Mouse (Mus musculus): Measurements from ENCODE around the gene Gm6899.

Gene Gm6899

GRCm38 (mm10) chr11:26593061-26594059 lies at the start of gene Gm6899, which contains the start of gene Vrk2:
Gene Gm6899 (plus strand): TSS chr11:26593241.
Gene Vrk2 (minus strand): TSS chr11:26593999.
- peak; percentile 72 to 81 for DNase-seq

DNA sequence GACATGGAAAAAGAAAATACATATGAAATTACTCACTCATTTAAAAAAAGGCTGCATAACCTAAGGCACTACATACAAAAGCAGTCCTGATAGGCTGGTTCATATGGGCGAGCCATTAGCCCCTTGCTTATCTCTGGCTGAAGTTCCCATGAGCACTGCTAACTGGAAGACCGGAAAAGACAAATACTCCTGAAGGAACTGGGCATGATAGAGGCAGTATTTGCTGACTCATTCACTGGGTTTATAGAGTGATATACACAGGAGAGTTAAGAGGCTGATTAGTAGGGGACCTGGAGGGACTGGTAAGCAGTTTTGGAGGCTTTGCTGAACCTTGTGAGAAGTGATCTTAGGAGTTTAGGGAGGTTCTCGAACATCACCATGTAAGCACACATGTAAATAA lies 41.5 kb upstream of the Gm6899 start:
- no peak for DNase-seq

- no peak for DNase-seq
Measured at GRCm38 (mm10) chr11:26585409-26586366, 7.4 kb upstream of the Gm6899 start.

GRCm38 (mm10) chr11:26586367-26587183 lies 6.5 kb upstream of the Gm6899 start:
- no peak for DNase-seq

DNA sequence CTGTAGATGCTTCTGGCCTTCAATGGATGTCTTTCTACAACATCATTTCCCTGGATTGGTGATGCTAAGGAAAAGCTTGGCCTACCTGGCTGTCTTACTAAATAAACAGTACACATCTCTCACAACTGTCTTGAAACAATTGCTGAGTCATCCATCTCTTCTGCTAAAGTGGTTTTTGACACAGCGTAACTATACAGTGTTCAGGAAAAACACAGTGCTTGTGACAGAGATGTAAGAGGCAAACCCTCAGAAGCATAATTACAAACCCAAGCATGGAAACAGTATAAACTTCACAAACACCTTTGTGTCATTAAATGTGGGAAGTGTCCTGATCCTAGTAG lies 5.9 kb upstream of the Gm6899 start:
- DNase-seq = no peak

DNA sequence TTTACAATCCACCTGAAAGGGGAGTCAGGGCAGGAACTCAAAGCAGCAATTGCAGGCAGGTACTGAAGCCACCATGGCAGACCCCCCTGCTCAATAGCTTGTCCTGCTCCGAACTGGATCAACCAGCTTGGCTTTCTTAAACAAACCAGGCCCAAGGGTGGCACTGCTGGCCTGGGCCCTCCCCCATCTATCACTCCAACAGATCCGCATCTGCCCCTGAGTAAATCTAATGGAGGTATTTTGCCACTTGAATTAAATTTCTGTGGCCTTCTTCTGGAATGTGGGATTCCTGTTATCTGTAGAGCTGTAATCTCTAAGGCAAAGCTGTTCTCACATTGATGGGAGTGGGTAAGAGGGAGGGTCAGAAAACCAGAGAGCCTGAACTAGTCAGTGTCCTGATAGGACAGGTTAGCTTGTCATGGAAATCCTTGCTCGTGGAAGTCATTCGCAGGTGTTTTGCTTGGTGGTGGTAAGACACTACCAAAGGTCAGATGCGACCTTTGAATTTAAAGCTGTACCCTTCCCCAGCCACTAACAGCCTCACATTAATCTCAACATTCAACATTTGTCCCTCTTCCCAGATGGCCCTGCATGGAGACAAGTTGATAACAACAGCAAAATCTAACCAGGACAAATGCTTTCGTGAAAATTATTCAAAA lies 517 bp upstream of the Gm6899 start:
- DNase-seq = no peak

DNA sequence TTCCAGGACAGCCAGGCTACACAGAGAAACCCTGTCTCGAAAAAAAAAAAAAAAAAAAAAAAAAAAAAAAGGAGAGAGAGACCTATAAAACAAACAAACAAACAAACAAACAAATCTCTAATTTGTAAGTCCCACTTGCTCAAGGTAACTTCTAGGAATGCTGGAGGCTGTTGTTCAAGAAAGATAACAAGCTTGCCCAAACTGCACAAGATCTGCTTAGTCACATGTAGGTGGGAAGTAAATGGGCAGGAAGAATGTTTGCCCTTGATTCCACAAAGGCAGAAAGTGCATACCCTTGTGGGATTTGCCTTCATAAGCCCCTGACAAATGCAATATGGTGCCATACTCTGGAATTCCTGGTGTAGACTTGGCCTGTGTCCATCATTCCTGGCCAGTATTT lies 1.4 kb downstream of the Gm6899 start:
- DNase-seq = no peak

DNA sequence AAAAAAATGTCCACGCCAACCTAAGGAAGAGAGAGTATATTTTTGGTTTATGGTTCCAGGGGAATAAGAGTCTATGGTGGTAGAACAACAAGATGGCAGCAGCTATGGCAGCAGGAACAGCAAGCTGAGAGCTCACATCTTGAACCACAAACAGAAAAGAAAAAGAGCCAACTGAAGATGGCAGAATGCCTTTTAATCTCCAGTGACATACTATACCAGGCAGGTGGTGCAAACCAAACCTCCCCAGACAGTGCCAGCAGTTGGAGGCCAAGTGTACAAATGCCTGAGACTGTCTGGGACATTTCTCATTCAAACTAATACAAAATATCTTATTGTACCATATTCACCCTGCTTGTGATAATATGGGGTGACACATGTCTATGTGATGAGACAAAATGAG lies 3.1 kb downstream of the Gm6899 start:
- DNase-seq = no peak

- DNase-seq = no peak
Measured at GRCm38 (mm10) chr11:26597145-26597544, 4.1 kb downstream of the Gm6899 start.

DNA sequence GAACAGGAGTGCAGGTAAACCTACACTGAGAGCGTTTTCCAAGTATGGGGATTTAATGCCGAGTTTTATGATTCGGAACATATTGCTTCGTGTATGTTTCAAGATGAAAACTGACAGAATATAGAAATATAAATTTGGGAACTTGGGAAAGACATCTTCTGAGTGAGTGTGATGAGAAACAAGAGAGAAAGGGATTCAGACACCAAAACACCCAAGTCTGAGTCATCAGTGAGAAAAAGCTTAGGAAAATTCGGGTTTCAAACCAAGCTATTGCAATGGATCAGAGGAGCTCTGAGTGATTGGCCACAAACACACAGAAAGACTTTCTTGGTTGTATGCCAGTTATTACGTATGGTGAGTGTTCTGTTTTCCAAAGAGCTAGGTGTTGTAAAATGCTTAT lies 4.7 kb downstream of the Gm6899 start:
- no peak for DNase-seq

- DNase-seq = no peak
Measured at GRCm38 (mm10) chr11:26598876-26599275, 5.8 kb downstream of the Gm6899 start.

DNA sequence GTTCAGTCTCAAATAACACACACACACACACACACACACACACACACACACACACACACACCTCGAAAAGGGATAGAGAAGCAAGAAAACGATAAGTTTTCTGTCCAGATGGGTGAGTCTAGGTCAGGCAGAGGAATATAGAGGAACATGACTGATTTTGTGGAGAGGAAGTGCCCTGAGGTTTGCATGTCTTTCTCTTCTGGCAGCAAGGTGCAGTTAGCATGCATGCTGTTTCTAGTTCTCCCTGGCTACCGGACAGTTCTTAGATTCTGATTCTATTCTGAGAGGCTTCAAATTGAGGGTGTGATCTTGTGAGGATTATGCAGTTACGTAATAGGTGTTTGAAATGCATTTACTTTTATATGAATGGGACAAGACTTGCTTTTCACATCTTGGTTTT lies 7.7 kb downstream of the Gm6899 start:
- DNase-seq = no peak

DNA sequence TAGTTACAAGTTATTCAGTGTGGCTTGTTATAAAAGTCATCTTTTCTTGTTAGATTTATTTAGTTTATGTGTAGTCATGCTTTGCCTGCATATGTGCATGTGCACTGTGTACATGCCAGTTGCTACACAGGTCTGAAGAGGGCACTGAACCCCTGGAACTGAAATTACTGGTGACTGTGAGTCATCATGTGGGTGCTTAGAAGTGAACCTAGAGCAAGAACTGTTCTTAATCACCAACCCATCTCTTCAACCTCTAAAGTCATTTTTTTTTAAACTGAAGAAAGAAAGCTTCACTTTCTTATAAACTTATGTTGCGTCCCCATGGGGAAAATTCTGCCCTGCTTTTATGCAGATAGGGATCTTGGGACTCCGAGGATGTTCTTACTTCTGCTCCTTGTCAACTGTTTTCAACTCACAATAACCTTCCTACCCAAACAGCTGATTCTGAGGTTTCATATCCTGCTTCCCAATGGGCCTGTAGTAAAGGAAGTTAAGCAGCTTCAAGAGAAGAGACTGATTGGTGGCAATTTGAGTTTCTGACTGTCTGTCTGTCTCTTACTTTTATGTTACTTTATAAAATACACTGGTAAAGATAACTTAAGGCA lies 8.6 kb downstream of the Gm6899 start:
- DNase-seq = no peak

DNA sequence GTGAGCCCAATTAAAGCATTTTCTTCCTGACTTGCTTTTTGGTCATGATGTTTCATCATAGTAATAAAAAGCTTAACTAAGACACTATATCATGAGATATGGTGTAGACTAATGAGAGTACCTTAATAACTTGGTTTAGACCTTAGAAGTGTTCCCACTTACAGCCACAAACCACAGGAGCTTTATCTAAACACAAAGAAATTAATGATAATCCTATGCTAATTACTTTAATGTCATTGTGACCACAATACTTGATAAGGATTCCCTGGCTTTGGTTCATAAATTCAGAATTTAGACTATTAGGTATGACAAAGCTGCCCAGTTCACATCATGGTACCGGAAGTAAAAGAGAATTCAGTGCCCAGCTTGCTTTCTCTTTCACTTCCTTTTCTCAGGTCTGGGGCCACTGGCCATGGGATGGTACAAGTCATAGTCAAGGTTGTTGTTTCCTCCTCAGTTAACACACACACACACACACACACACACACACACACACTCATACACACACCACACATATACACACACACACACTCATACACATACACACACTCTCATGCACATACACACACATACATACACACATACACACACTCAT lies 11.1 kb downstream of the Gm6899 start:
- no peak for DNase-seq

GRCm38 (mm10) chr11:26608795-26609194 lies 15.8 kb downstream of the Gm6899 start:
- DNase-seq = no peak

DNA sequence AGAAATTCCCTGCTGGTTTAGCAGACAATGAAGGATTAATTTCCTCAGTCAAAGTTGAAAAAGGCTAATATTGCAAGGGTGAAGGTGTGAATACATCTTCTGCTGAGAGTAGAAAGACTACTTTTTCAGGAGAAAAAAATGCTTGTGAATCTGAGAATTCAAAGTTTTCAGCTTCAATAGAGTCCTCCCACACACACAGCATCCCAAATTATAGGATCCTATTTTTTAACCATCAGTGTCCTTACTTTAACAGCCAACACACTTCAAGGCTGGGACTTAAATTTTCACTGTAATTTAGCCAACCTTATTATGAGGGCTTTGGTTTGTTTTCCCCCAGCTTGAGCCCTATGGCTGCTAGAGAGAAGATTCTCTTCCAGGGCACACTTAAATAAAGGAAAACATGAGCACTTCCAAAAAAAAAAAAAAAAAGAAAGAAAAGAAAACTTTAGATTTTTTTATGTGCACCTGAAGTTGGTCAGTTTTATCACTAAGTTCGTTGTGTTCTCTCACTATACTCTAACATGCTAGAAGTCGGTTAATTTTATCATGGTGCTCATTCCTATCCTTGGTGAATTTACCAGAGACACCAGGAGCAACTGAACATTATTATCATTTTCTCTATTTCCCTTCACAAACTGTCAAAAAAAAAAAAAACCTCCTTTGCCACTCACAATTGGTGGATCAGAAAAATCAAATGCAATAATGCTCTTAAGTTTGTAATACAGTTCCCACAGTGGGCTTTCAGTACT lies 25.6 kb downstream of the Gm6899 start:
- DNase-seq = no peak

DNA sequence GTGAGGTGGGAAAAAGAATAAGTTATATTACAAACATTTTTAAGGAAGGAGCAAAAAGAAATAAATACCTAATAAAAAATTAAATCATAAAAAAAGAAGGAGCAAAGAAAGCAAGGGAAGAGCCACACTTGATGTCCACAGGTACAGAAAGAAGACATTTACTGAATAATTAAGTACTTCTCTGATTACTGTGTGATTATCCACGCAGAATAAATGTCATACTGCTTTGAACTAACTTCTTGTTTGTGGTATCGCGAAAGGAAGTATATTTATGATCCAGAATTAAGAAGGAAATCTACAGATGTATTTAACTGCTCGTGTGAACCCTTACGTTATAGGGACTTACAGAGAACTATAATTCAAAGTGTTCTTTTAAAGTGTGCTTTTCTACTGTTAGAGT lies 29.7 kb downstream of the Gm6899 start:
- DNase-seq = no peak

- no peak for DNase-seq
Measured at GRCm38 (mm10) chr11:26636239-26636638, 43.2 kb downstream of the Gm6899 start.

DNA sequence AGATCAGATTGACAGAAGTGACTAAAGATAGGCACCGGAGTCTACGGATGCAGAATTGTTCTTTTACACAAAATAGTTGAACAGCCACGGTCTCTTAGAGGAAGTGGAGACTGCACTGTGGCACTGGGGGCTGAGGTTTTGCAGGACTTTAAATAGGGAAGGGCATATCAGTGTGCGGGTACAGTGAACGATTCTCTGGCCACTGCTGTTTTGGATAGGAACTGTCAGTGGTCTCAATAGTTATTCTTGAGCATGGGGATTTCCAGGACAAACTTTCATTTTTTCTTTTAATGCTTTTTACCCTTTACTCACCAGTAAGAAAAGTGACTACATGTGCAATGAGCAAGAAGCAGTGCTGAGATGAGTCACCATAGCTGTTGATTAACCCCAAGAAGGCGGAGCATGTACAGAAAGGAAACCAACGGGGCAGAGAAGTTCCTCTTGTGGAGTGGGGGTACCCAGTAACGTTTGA lies 47.3 kb downstream of the Gm6899 start:
- DNase-seq = peak in 1 of 2 experiments; percentile 5

GRCm38 (mm10) chr11:26642141-26642540 lies 49.1 kb downstream of the Gm6899 start:
- no peak for DNase-seq

Data from thymus, postnatal 36 days (tissue).